8 mouse cellular contexts compared by ENCODE assay signal in the genomic region with DNA sequence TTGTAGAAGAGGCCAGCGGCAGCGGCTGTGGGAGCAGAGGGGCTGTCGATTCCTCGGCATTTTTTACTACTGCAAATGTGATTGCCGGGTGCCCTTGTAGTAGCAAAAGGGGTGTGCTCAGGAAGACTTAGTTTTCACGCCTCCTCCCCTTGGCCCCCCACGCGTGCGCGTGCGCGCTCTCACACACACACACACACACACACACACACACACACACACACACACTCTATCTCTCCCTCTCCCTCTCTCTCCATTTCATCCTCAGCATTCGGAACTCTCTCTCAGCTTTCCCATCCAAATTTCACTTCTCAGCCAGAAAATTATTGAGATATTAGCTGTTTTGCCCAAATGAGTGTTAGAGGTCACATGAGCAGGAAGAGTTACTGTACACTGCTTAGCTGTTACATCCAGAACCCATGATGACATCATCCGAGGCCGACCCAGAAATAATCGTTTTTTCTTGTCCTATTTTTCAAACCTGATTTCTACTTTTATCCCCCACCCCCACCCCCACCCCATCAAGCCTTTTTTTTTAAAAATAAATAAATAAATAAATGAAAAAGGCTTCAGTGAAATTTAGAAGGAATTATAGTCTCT. TPM values are rescaled to one million over a fixed set of nuclear protein-coding genes. Genes with fewer than 3 reads are reported as not detected.
A peak's percentile ranks its signal among the peaks of the same experiment; 100 is the strongest.
DNase-seq lines count a peak whose midpoint lies in the region; ATAC-seq lines count a peak whose summit lies in the region.

No protein-coding gene starts in this region.

- no peak overlapping the region for H3K4me3 ChIP-seq in heart, embryonic 11.5 days (ENCODE audit: low read depth, low read length)
- peak overlapping the region; percentile 69 for H3K4me3 ChIP-seq in hindbrain, embryonic 13.5 days
- peak overlapping the region; percentile 51 for H3K4me3 ChIP-seq in midbrain, embryonic 12.5 days

- no peaks in the 10 kb centered on the region for H3K36me3 ChIP-seq in heart, embryonic 11.5 days (ENCODE audit: control insufficient read depth, insufficient read depth, low read length)
- 0 out of 2 replicates have a peak, but pooled peaks cover 5% of the 10 kb centered on the region for H3K36me3 ChIP-seq in hindbrain, embryonic 13.5 days
- no peaks in the 10 kb centered on the region for H3K36me3 ChIP-seq in midbrain, embryonic 12.5 days

- peaks cover 4% of the 10 kb centered on the region; the same call in 1 of the 2 replicates for H3K4me1 ChIP-seq in heart, embryonic 11.5 days (ENCODE audit: control insufficient read depth, insufficient read depth, low read length)
- peaks cover 36% of the 10 kb centered on the region for H3K4me1 ChIP-seq in hindbrain, embryonic 13.5 days (replicated peaks)
- H3K4me1 ChIP-seq in midbrain, embryonic 12.5 days, result peaks cover 25% of the 10 kb centered on the region

- no peak overlapping the region for H3K27ac ChIP-seq in heart, embryonic 11.5 days (ENCODE audit: low read depth, low read length)
- peak overlapping the region; percentile 96 for H3K27ac ChIP-seq in hindbrain, embryonic 13.5 days
- H3K27ac ChIP-seq in midbrain, embryonic 12.5 days (replicated peaks), result peak overlapping the region; percentile 85

- 59% methylated on average over 16 of the region's 16 CpGs for WGBS in heart, embryonic 11.5 days (ENCODE audit: insufficient replicate concordance)
- 36% methylated on average over 16 of the region's 16 CpGs for WGBS in hindbrain, embryonic 13.5 days
- 60% methylated on average over 16 of the region's 16 CpGs for WGBS in midbrain, embryonic 12.5 days

- H3K9ac ChIP-seq in heart, embryonic 11.5 days (ENCODE audit: low read depth, low read length), result no peak overlapping the region
- peak overlapping the region; percentile 95 for H3K9ac ChIP-seq in hindbrain, embryonic 13.5 days
- H3K9ac ChIP-seq in midbrain, embryonic 12.5 days (replicated peaks), result peak overlapping the region; percentile 43; the same call in 1 of the 2 replicates

- intact Hi-C loops in heart, postnatal 25 days (cut with DNase I), result no loop called here

- DNase-seq in heart, postnatal 25 days (ENCODE audit: low spot score), result no peak
- peak; percentile 75 for DNase-seq in cerebellum, adult 11-12 months
- DNase-seq in adrenal gland, postnatal 25 days, result no peak
- DNase-seq in ovary, adult 18-20 months (ENCODE audit: low spot score), result no peak
- no peak for DNase-seq in adipocyte (ENCODE audit: low spot score)

- no peak for ATAC-seq in heart, embryonic 11.5 days (replicated peaks; ENCODE audit: insufficient number of reproducible peaks, low FRiP score, low TSS enrichment)
- ATAC-seq in hindbrain, embryonic 13.5 days (ENCODE audit: low FRiP score), result 0 out of 2 replicates have a peak, but pooled peaks have one; percentile 46
- no peak for ATAC-seq in midbrain, embryonic 12.5 days (ENCODE audit: low FRiP score, low read depth)

- no peaks in the 10 kb centered on the region for H3K27me3 ChIP-seq in heart, embryonic 11.5 days (ENCODE audit: control insufficient read depth, insufficient read depth, low read length)
- H3K27me3 ChIP-seq in hindbrain, embryonic 13.5 days, result no peaks in the 10 kb centered on the region
- no peaks in the 10 kb centered on the region for H3K27me3 ChIP-seq in midbrain, embryonic 12.5 days

- H3K9me3 ChIP-seq in heart, embryonic 11.5 days (replicated peaks; ENCODE audit: control insufficient read depth, low read length), result no peaks in the 10 kb centered on the region
- H3K9me3 ChIP-seq in hindbrain, embryonic 13.5 days, result no peaks in the 10 kb centered on the region
- H3K9me3 ChIP-seq in midbrain, embryonic 12.5 days, result no peaks in the 10 kb centered on the region

- H3K4me2 ChIP-seq in heart, embryonic 11.5 days, result peak overlapping the region; percentile 63
- peak overlapping the region; percentile 82 for H3K4me2 ChIP-seq in hindbrain, embryonic 13.5 days
- H3K4me2 ChIP-seq in midbrain, embryonic 12.5 days (replicated peaks), result peak overlapping the region; percentile 66

RNA-seq across cellular contexts. Expression of gene Pebp1, which starts 45.4 kb away (rescaled TPM):
- 571 and 603 TPM in 2 replicates for polyA plus RNA-seq in heart, embryonic 11.5 days (2014; fragmentation: Nextera tagmentation; extraction: Ambion mirVana)
- total RNA-seq in heart, postnatal 25 days (2021), result 100 to 1,000 TPM; 420 to 434 TPM
- polyA plus RNA-seq in hindbrain, embryonic 13.5 days (2015; fragmentation: Nextera tagmentation; extraction: Ambion mirVana), result 1,027 and 1,043 TPM in 2 replicates
- 797 and 825 TPM in 2 replicates for polyA plus RNA-seq in midbrain, embryonic 12.5 days (2016; fragmentation: Nextera tagmentation; extraction: Ambion mirVana)
- total RNA-seq in adrenal gland, postnatal 25 days (2021), result 1,140 and 1,281 TPM in 2 replicates
